Mouse (Mus musculus) embryonic facial prominence, embryonic 15.5 days (tissue): ENCODE measurements at regions not wholly inside any gene's neighbourhood (a gene's known extent, or its start where the extent isn't known, plus 50 kb on each side); places are given as distances from the start of the nearest gene placed in this dataset.
A peak's percentile ranks its signal among the peaks of the same experiment; 100 is the strongest.

Experiments used
- ATAC-seq: fragments of 200-750 bp; cut with Nextera tagmentation; 2 replicates; pipeline ENCODE4 v1.8.0; 2017; ENCODE audit warnings: low read depth, moderate TSS enrichment; ENCODE audit not compliant: insufficient number of reproducible peaks, low FRiP score, low TSS enrichment
- H3K27ac ChIP-seq: fragments of 300-500 bp; sonication (generic); replicated peaks from 2 replicates; pipeline ENCODE4 v1.5.1; 2015; ENCODE audit warnings: mild to moderate bottlenecking, inconsistent platforms
- H3K27me3 ChIP-seq: fragments of 300-500 bp; sonication (generic); 2 replicates; pipeline ENCODE4 v1.6.1; 2015; ENCODE audit warnings: inconsistent platforms
- H3K36me3 ChIP-seq: fragments of 300-500 bp; sonication (generic); 2 replicates; pipeline ENCODE4 v1.6.1; 2015; ENCODE audit warnings: mild to moderate bottlenecking, inconsistent platforms
- H3K4me1 ChIP-seq: fragments of 300-500 bp; sonication (generic); 2 replicates; pipeline ENCODE4 v1.6.1; 2015; ENCODE audit warnings: inconsistent platforms
- H3K4me2 ChIP-seq: fragments of 300-500 bp; sonication (generic); replicated peaks from 2 replicates; pipeline ENCODE4 v1.6.1; 2015; ENCODE audit warnings: mild to moderate bottlenecking, inconsistent platforms
- H3K4me3 ChIP-seq: fragments of 300-500 bp; sonication (generic); replicated peaks from 2 replicates; pipeline ENCODE4 v1.5.1; 2015; ENCODE audit warnings: mild to moderate bottlenecking, inconsistent platforms
- H3K9ac ChIP-seq: fragments of 300-500 bp; sonication (generic); 2 replicates; pipeline ENCODE4 v1.6.1; 2015; ENCODE audit warnings: inconsistent platforms
- H3K9me3 ChIP-seq: fragments of 300-500 bp; sonication (generic); replicated peaks from 2 replicates; pipeline ENCODE4 v1.6.1; 2016; ENCODE audit warnings: inconsistent platforms
- WGBS: fragments of 180-500 bp; shearing (Covaris S2); methylation state at CpG from one replicate; pipeline ENCODE4 v1.1.7; 2015; 5-methylcytosine and 5-hydroxymethylcytosine counted together

GRCm38 (mm10) chr16:50799145-50799794 lies 208.3 kb upstream of the Ccdc54 start:
- H3K9me3 ChIP-seq, result no peaks in the 10 kb centered on the region
- no peaks in the 10 kb centered on the region for H3K4me1 ChIP-seq
- H3K27me3 ChIP-seq, result no peaks in the 10 kb centered on the region
- H3K36me3 ChIP-seq, result no peaks in the 10 kb centered on the region
- H3K27ac ChIP-seq, result no peak overlapping the region
- ATAC-seq, result peak; percentile 34; the same call in 1 of the 2 replicates
- H3K4me3 ChIP-seq, result no peak overlapping the region
- 40% methylated on average over 10 of the region's 10 CpGs for WGBS
- no peak overlapping the region for H3K9ac ChIP-seq
- H3K4me2 ChIP-seq, result no peak overlapping the region

- H3K4me2 ChIP-seq, result no peak overlapping the region
- H3K27me3 ChIP-seq, result no peaks in the 10 kb centered on the region
- no peaks in the 10 kb centered on the region for H3K9me3 ChIP-seq
- H3K9ac ChIP-seq, result no peak overlapping the region
- H3K4me3 ChIP-seq, result no peak overlapping the region
- no peaks in the 10 kb centered on the region for H3K36me3 ChIP-seq
- no peak for ATAC-seq
- no peak overlapping the region for H3K27ac ChIP-seq
- no peaks in the 10 kb centered on the region for H3K4me1 ChIP-seq
- WGBS, result 75% methylated on average over 6 of the region's 6 CpGs
Observed at GRCm38 (mm10) chr16:50798095-50798494, 207.1 kb upstream of the Ccdc54 start.

GRCm38 (mm10) chr16:50792960-50793359 lies 202.0 kb upstream of the Ccdc54 start:
- Histone ChIP-seq H3K27me3 (no peaks in the 10 kb centered on the region), H3K4me1 (no peaks in the 10 kb centered on the region), H3K9me3 (no peaks in the 10 kb centered on the region), H3K9ac (no peak overlapping the region), H3K4me3 (no peak overlapping the region), H3K36me3 (no peaks in the 10 kb centered on the region), H3K27ac (no peak overlapping the region), H3K4me2 (no peak overlapping the region)
- ATAC-seq, result no peak
- WGBS, result 71% methylated on average over 2 of the region's 2 CpGs

- Histone ChIP-seq H3K27me3 (no peaks in the 10 kb centered on the region), H3K36me3 (no peaks in the 10 kb centered on the region), H3K9me3 (no peaks in the 10 kb centered on the region), H3K4me3 (no peak overlapping the region), H3K4me2 (no peak overlapping the region), H3K27ac (no peak overlapping the region), H3K9ac (no peak overlapping the region), H3K4me1 (no peaks in the 10 kb centered on the region)
- 61% methylated on average over 2 of the region's 2 CpGs for WGBS
- no peak for ATAC-seq
Observed at GRCm38 (mm10) chr16:50792506-50792905, 201.6 kb upstream of the Ccdc54 start.

- Histone ChIP-seq H3K4me1 (no peaks in the 10 kb centered on the region), H3K27ac (no peak overlapping the region), H3K9me3 (no peaks in the 10 kb centered on the region), H3K4me3 (no peak overlapping the region), H3K27me3 (no peaks in the 10 kb centered on the region), H3K9ac (no peak overlapping the region), H3K36me3 (no peaks in the 10 kb centered on the region), H3K4me2 (no peak overlapping the region)
- no peak for ATAC-seq
- WGBS, result 90% methylated on average over 4 of the region's 4 CpGs
Observed at GRCm38 (mm10) chr16:50788702-50789101, 197.7 kb upstream of the Ccdc54 start.

- Histone ChIP-seq H3K27ac (no peak overlapping the region), H3K36me3 (no peaks in the 10 kb centered on the region), H3K4me2 (no peak overlapping the region), H3K4me1 (no peaks in the 10 kb centered on the region), H3K9ac (no peak overlapping the region), H3K9me3 (no peaks in the 10 kb centered on the region), H3K4me3 (no peak overlapping the region), H3K27me3 (no peaks in the 10 kb centered on the region)
- WGBS, result 73% methylated on average over 3 of the region's 3 CpGs
- ATAC-seq, result no peak
Observed at GRCm38 (mm10) chr16:50786199-50786598, 195.2 kb upstream of the Ccdc54 start.

GRCm38 (mm10) chr16:50785384-50785783 lies 194.4 kb upstream of the Ccdc54 start:
- no peaks in the 10 kb centered on the region for H3K9me3 ChIP-seq
- H3K4me1 ChIP-seq, result no peaks in the 10 kb centered on the region
- no peaks in the 10 kb centered on the region for H3K36me3 ChIP-seq
- H3K27me3 ChIP-seq, result no peaks in the 10 kb centered on the region
- WGBS, result 81% methylated on average over 1 of the region's 1 CpGs
- H3K4me3 ChIP-seq, result no peak overlapping the region
- no peak overlapping the region for H3K9ac ChIP-seq
- no peak overlapping the region for H3K27ac ChIP-seq
- H3K4me2 ChIP-seq, result no peak overlapping the region
- ATAC-seq, result no peak

GRCm38 (mm10) chr16:50784651-50785228 lies 193.8 kb upstream of the Ccdc54 start:
- no peak overlapping the region for H3K4me3 ChIP-seq
- no peaks in the 10 kb centered on the region for H3K36me3 ChIP-seq
- H3K9me3 ChIP-seq, result no peaks in the 10 kb centered on the region
- WGBS, result 77% methylated on average over 3 of the region's 3 CpGs
- no peaks in the 10 kb centered on the region for H3K27me3 ChIP-seq
- no peaks in the 10 kb centered on the region for H3K4me1 ChIP-seq
- ATAC-seq, result no peak
- no peak overlapping the region for H3K27ac ChIP-seq
- no peak overlapping the region for H3K9ac ChIP-seq
- no peak overlapping the region for H3K4me2 ChIP-seq

GRCm38 (mm10) chr16:50783784-50784650 lies 193.1 kb upstream of the Ccdc54 start:
- H3K27ac ChIP-seq, result peak overlapping the region; percentile 4; the same call in 1 of the 2 replicates
- H3K4me2 ChIP-seq, result no peak overlapping the region
- H3K27me3 ChIP-seq, result no peaks in the 10 kb centered on the region
- peak; percentile 34; the same call in 1 of the 2 replicates for ATAC-seq
- WGBS, result 42% methylated on average over 20 of the region's 20 CpGs
- no peak overlapping the region for H3K4me3 ChIP-seq
- H3K36me3 ChIP-seq, result no peaks in the 10 kb centered on the region
- H3K9me3 ChIP-seq, result no peaks in the 10 kb centered on the region
- H3K9ac ChIP-seq, result no peak overlapping the region
- H3K4me1 ChIP-seq, result no peaks in the 10 kb centered on the region

- Histone ChIP-seq H3K4me2 (no peak overlapping the region), H3K27me3 (no peaks in the 10 kb centered on the region), H3K36me3 (no peaks in the 10 kb centered on the region), H3K4me1 (no peaks in the 10 kb centered on the region), H3K4me3 (no peak overlapping the region), H3K9me3 (no peaks in the 10 kb centered on the region), H3K27ac (no peak overlapping the region), H3K9ac (no peak overlapping the region)
- ATAC-seq, result no peak
- 47% methylated on average over 6 of the region's 6 CpGs for WGBS
Observed at GRCm38 (mm10) chr16:50783240-50783639, 192.3 kb upstream of the Ccdc54 start.

GRCm38 (mm10) chr16:50779030-50779784 lies 188.3 kb upstream of the Ccdc54 start:
- Histone ChIP-seq H3K9me3 (no peaks in the 10 kb centered on the region), H3K9ac (no peak overlapping the region), H3K4me1 (no peaks in the 10 kb centered on the region), H3K27ac (no peak overlapping the region), H3K4me3 (no peak overlapping the region), H3K36me3 (no peaks in the 10 kb centered on the region), H3K27me3 (no peaks in the 10 kb centered on the region), H3K4me2 (no peak overlapping the region)
- ATAC-seq, result peak; percentile 34; the same call in 1 of the 2 replicates
- WGBS, result 30% methylated on average over 6 of the region's 6 CpGs
